Mouse (Mus musculus) liver, embryonic 14.5 days (tissue): ENCODE data around the gene Shld1. TPM values are rescaled to one million over a fixed set of nuclear protein-coding genes. Genes with fewer than 3 reads are reported as not detected.
A peak's percentile ranks its signal among the peaks of the same experiment; 100 is the strongest.

Source experiments
- ATAC-seq: fragments of 200-750 bp; cut with Nextera tagmentation; 2 replicates; pipeline ENCODE4 v1.8.0; 2017; ENCODE audit warnings: moderate number of reproducible peaks, mild to moderate bottlenecking, moderate library complexity; ENCODE audit not compliant: insufficient read depth
- DNase-seq, 3 experiments: peaks; one replicate each; pipeline ENCODE4 v3.0.0-alpha.2; 2012 to 2013; ENCODE audit warnings: low read depth in 3 of 3, low spot score in 3 of 3
- H3K27ac ChIP-seq: fragments of 300-500 bp; sonication (generic); 2 replicates; pipeline ENCODE4 v1.5.1; 2014; ENCODE audit warnings: moderate library complexity, mild to moderate bottlenecking, control low read depth, inconsistent platforms
- H3K27me3 ChIP-seq: fragments of 300-500 bp; sonication (generic); 2 replicates; pipeline ENCODE4 v1.6.1; 2014; ENCODE audit warnings: mild to moderate bottlenecking, low read length, moderate library complexity; ENCODE audit not compliant: control insufficient read depth, insufficient read depth
- H3K36me3 ChIP-seq: fragments of 300-500 bp; sonication (generic); replicated peaks from 2 replicates; pipeline ENCODE4 v1.6.1; 2014; ENCODE audit warnings: low read depth; ENCODE audit not compliant: control insufficient read depth, insufficient read depth
- H3K4me1 ChIP-seq, 2 experiments: fragments of 200-500 bp in 1 of 2; fragments of 300-500 bp in 1 of 2; sonication (generic) in 1 of 2; replicated peaks; 2 replicates each; pipeline ENCODE4 v1.6.1; 2012 to 2014; ENCODE audit warnings: antibody characterized with exemption in 1 of 2, inconsistent platforms in 1 of 2, low read length in 1 of 2; ENCODE audit not compliant: control insufficient read depth in 2 of 2, insufficient read depth in 2 of 2
- H3K4me2 ChIP-seq: fragments of 300-500 bp; sonication (generic); 2 replicates; pipeline ENCODE4 v1.6.1; 2014; ENCODE audit warnings: low read depth, mild to moderate bottlenecking, control low read depth, moderate library complexity
- H3K4me3 ChIP-seq, 2 experiments: fragments of 200-500 bp in 1 of 2; fragments of 300-500 bp in 1 of 2; sonication (generic) in 1 of 2; 2 replicates each; pipeline ENCODE4 v1.5.1; 2012 to 2014; ENCODE audit warnings: low read depth in 2 of 2, low read length in 2 of 2, mild to moderate bottlenecking in 2 of 2, control low read depth in 1 of 2, inconsistent platforms in 1 of 2, moderate library complexity in 1 of 2; ENCODE audit not compliant: insufficient read depth in 1 of 2
- H3K9ac ChIP-seq: fragments of 300-500 bp; sonication (generic); replicated peaks from 2 replicates; pipeline ENCODE4 v1.6.1; 2014; ENCODE audit warnings: mild to moderate bottlenecking, control low read depth, moderate library complexity
- H3K9me3 ChIP-seq: fragments of 300-500 bp; sonication (generic); 2 replicates; pipeline ENCODE4 v1.6.1; 2016; ENCODE audit warnings: low read length, mixed read lengths; ENCODE audit not compliant: control insufficient read depth
- CTCF ChIP-seq: IDR thresholded peaks from 2 replicates; pipeline ENCODE4 v1.5.1; 2016; ENCODE audit warnings: antibody characterized with exemption, low read depth, control low read depth
- EP300 ChIP-seq: IDR thresholded peaks from 2 replicates; pipeline ENCODE4 v1.6.1; 2016; ENCODE audit warnings: antibody characterized with exemption, low read depth
- WGBS: fragments of 180-500 bp; shearing (Covaris S2); extraction: QIAGEN DNeasy Blood & Tissue Kit; methylation state at CpG from one replicate; pipeline ENCODE4 v1.1.7; 2014; ENCODE audit not compliant: insufficient replicate concordance; 5-methylcytosine and 5-hydroxymethylcytosine counted together
- polyA plus RNA-seq, 2 experiments: library from polyadenylated mRNA; depleted of rRNA in 1 of 2; stranded (reverse) in 1 of 2; unstranded in 1 of 2; fragments of >200 nt; fragmentation: Nextera tagmentation in 1 of 2; extraction: Ambion mirVana in 1 of 2; gene quantifications; 2 replicates each; pipeline versions ENCODE4 v1.2.1 to v1.2.3; 2012 to 2014

The Shld1 gene
- polyA plus RNA-seq, 2 experiments, result 6.3 to 10.1 TPM

DNA sequence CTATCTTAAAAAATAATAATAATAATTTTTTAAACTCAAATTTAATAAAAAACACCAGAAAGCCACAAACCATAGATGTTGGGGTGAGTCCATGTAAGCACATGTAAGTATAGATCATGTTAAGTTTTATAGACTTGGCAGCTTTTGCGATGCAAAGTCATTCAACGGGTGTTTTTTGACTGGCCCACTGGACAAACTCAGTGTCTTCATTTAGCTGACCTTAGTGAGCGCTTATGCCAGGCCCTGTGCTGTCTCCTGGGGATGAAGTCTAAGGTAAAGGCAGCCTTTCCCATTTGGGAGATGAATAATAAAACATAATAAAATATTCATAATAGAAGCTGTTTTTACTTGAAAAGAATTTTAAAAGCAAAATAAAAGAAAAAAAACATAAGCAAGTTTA, 28.2 kb downstream of the Shld1 start:
- no peak for TF ChIP-seq EP300
- Histone ChIP-seq H3K36me3 (no peaks in the 10 kb centered on the region), H3K4me1 (no peaks in the 10 kb centered on the region), H3K4me2 (no peak overlapping the region), H3K27ac (no peak overlapping the region), H3K9ac (no peak overlapping the region), H3K4me3 (no peak overlapping the region), H3K27me3 (no peaks in the 10 kb centered on the region), H3K9me3 (no peaks in the 10 kb centered on the region)
- DNase-seq, result no peak
- no peak for ATAC-seq
- WGBS, result 80% methylated on average over 3 of the region's 3 CpGs

DNA sequence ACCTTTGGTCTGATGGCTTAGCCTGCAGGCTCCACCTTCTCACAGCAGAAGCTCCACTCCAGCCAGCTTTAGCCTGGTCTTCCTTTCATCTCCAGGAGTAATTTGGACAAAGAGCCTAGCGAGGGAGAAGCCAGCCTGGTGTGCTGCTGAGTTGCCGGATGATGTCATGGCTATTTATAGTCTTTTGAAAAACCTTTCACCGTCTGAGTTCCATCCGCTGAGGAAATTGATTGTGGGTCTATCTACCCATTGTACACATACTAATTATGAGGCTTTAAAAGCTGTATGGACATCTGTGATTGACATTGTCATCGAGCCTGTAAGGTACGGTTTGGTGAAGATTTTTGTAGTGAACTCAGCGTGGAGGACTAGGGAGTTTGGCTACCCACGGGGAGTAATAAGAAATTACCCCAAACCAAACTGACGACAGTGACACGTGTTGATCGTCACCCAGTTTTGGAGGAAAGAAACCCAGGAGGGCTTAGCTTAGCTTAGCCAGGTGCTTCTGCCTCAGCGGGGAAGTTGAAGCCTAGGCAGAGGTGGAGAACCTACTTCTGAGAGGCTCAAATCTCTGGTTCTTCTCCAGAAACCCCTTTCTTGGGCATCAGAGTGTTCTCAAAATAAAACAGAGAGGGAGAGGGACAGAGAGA, 28.8 kb downstream of the Shld1 start:
- DNase-seq, result no peak
- Histone ChIP-seq H3K27ac (no peak overlapping the region), H3K9ac (no peak overlapping the region), H3K4me1 (no peaks in the 10 kb centered on the region), H3K4me2 (no peak overlapping the region), H3K36me3 (no peaks in the 10 kb centered on the region), H3K9me3 (no peaks in the 10 kb centered on the region), H3K4me3 (no peak overlapping the region), H3K27me3 (no peaks in the 10 kb centered on the region)
- 54% methylated on average over 12 of the region's 12 CpGs for WGBS
- TF ChIP-seq EP300, result no peak
- no peak for TF ChIP-seq CTCF
- ATAC-seq, result no peak

DNA sequence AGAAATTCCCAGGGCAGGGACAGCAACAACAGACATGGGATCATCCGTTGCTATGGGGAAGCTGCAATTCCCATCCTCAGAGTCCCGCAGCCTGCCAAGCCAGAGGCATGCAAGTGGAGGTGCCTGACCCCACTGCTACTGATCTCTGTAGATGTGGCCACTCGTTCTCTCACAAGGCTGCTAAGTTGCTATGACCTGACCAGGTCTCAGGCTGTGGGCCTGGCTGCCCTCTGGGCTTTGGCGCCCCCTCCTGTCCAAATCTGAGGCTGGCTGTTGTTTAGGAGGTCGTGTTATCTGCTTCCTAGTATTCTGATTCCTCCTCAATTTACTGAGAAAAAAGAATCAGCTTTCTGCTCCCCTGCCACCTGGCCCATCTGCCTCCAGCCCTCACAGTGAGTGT, 29.4 kb downstream of the Shld1 start:
- WGBS, result 35% methylated on average over 5 of the region's 5 CpGs

DNA sequence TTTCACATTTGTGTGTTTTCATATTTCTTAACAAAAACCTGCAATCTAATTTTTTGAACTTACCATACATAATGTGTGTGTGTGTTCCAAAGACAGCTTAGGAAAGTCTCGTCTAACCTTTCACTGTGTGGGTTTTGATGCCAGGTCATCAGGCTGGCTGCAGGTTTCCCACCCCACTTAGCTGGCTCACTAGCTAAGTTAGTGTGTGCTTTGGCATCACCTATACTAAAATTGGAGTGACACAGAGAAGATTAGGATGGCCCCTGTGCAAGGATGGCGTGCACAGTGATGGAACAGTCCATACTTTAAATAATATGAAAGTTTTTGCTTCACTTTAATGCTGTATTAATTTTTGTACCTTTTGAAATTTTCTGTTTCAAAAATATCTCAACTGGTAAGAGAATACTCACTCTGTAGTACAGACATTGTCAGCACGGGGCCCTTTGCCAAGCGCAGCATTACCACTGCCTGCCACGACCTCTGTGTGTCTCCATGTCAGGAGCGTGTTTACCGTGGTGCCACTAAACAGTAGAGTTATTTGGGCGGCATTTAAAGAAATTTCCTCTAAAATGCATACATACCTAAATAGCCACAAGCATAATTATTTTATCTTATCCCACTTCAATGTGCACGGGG, 30.3 kb downstream of the Shld1 start:
- ATAC-seq (no peak), DNase-seq (no peak)
- H3K27me3 ChIP-seq, result no peaks in the 10 kb centered on the region
- 74% methylated on average over 9 of the region's 9 CpGs for WGBS
- TF ChIP-seq EP300, result no peak
- TF ChIP-seq CTCF, result no peak
- no peaks in the 10 kb centered on the region for H3K9me3 ChIP-seq
- no peak overlapping the region for H3K4me3 ChIP-seq
- H3K4me1 ChIP-seq, result peaks cover 0 to 1% of the 10 kb centered on the region in 2 experiments; a peak in 1 of 4 replicates
- no peak overlapping the region for H3K27ac ChIP-seq
- no peak overlapping the region for H3K9ac ChIP-seq
- no peaks in the 10 kb centered on the region for H3K36me3 ChIP-seq
- no peak overlapping the region for H3K4me2 ChIP-seq

More for the DNA sequence above, 29.4 kb downstream of the Shld1 start:
- DNase-seq (no peak), ATAC-seq (peak; percentile 55; the same call in 1 of the 2 replicates)
- no peaks in the 10 kb centered on the region for H3K9me3 ChIP-seq
- TF ChIP-seq CTCF, result peak; percentile 92
- TF ChIP-seq EP300, result no peak
- no peaks in the 10 kb centered on the region for H3K36me3 ChIP-seq
- H3K27me3 ChIP-seq, result no peaks in the 10 kb centered on the region
- H3K4me3 ChIP-seq, result no peak overlapping the region
- no peaks in the 10 kb centered on the region for H3K4me1 ChIP-seq
- no peak overlapping the region for H3K27ac ChIP-seq
- no peak overlapping the region for H3K9ac ChIP-seq
- no peak overlapping the region for H3K4me2 ChIP-seq

DNA sequence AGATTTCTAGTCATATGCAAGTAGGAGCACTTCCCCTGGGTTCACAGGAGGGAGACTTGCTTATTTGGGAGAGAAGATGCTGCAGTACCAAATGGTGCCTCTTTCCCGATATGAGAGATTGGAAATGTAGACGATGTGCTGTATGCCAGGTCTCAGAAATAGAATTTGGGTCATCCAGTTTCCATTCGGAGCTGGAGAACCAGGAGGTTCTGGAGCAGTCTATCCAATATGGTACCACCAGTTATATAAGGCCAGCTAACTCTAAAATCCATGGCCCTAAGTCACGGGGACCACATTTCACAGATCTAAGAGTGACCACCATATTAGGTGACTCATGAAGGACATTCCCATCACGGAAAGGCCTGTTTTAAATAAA, 30.8 kb downstream of the Shld1 start:
- Histone ChIP-seq H3K27me3 (no peaks in the 10 kb centered on the region), H3K36me3 (no peaks in the 10 kb centered on the region), H3K4me1 (peaks cover 0 to 2% of the 10 kb centered on the region in 2 experiments; a peak in 1 of 4 replicates), H3K27ac (no peak overlapping the region), H3K4me3 (no peak overlapping the region), H3K9ac (no peak overlapping the region), H3K9me3 (no peaks in the 10 kb centered on the region), H3K4me2 (no peak overlapping the region)
- DNase-seq, result no peak
- WGBS, result 69% methylated on average over 5 of the region's 5 CpGs
- no peak for ATAC-seq
- TF ChIP-seq EP300 (no peak), CTCF (no peak)
